Mouse (Mus musculus): ENCODE measurements around the gene Ms4a12. TPM values are rescaled to one million over a fixed set of nuclear protein-coding genes. Genes with fewer than 3 reads are reported as not detected.

Ms4a12 gene
- polyA plus RNA-seq, 1 experiment from 2014 or later = not detected

DNA sequence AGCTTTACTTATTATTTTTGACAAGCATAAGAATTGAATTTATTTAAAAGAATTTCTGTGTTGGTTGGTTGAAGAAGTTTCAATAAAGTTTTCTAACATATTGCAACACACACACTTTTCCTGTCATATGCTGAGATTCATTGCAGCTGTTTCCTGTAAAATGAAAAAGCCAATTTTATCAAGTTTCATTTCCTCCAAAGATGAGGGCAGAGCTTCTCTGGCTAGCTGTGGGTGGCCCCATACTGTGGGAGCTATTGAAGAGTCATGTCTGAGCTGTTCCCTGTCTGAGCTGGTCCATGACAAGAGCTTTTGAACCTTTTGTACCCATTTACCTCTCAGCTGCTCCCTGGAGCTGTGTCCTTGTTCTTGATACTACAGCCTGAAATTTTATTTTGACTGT lies 12.0 kb upstream of the Ms4a12 start:
- Histone ChIP-seq H3K4me2 (ENCODE audit: low read length) (no peak overlapping the region), H3K36me3 (ENCODE audit: control insufficient read depth, insufficient read depth, low read length) (no peaks in the 10 kb centered on the region), H3K9ac (ENCODE audit: low read depth, low read length) (no peak overlapping the region), H3K27me3 (ENCODE audit: control insufficient read depth, insufficient read depth, low read depth, low read length) (no peaks in the 10 kb centered on the region), H3K4me3 (ENCODE audit: low read depth, low read length) (no peak overlapping the region), H3K9me3 (replicated peaks; ENCODE audit: control insufficient read depth, low read length, poor library complexity, severe bottlenecking) (no peaks in the 10 kb centered on the region), H3K27ac (ENCODE audit: low read length) (no peak overlapping the region), H3K4me1 (ENCODE audit: control insufficient read depth, insufficient read depth, low read length) (no peaks in the 10 kb centered on the region)
- no peak; the same call in 1 of the 2 replicates for ATAC-seq

DNA sequence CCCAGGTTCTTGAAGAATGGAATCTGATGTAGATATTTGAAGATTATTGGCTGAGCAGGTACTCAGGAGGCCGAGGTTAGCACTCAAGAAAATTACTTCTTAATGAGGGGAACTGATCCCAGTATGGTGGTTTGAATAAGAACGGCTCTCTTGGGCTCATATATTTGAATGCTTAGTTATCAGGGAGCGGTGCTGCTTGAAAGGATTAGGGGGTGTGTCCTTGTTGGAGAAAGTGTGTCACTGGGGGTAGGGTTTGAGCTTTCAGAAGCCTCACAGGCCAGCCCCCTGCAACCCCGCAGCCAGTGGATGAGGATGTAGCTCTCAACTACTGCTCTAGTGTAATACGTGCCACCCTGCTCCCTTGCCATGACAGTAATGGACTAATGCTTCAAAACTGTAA lies 10.3 kb upstream of the Ms4a12 start:
- no peak overlapping the region for H3K9ac ChIP-seq (ENCODE audit: low read depth, low read length)
- no peak overlapping the region for H3K4me3 ChIP-seq (ENCODE audit: low read depth, low read length)
- 45% methylated on average over 5 of the region's 5 CpGs for WGBS

DNA sequence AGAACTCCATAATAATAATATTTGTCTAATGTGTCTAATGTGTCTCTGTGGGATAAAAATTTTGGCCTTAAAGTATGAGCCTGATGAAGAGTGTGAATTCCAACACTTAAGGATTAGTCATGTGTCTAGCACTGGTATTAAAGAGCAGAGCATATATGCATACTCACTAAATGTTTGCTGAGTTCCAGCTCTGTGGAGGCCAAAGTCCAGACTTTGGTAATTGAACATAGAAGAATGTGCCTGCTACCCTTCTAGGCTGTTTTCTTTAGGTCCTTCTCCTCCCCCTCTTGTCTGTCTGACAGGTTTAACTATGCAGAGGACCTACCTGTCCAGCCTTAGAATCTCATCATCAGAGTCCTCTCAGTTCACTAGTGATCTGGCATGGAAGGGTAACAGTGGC lies 3.6 kb upstream of the Ms4a12 start:
- H3K27ac ChIP-seq (ENCODE audit: low read length) = no peak overlapping the region
- H3K9me3 ChIP-seq (replicated peaks; ENCODE audit: control insufficient read depth, low read length, poor library complexity, severe bottlenecking) = no peaks in the 10 kb centered on the region
- H3K36me3 ChIP-seq (ENCODE audit: control insufficient read depth, insufficient read depth, low read length) = no peaks in the 10 kb centered on the region
- H3K27me3 ChIP-seq (ENCODE audit: control insufficient read depth, insufficient read depth, low read depth, low read length) = no peaks in the 10 kb centered on the region
- no peak overlapping the region for H3K4me2 ChIP-seq (ENCODE audit: low read length)
- ATAC-seq = no peak
- H3K4me1 ChIP-seq (ENCODE audit: control insufficient read depth, insufficient read depth, low read length) = no peaks in the 10 kb centered on the region
- no peak overlapping the region for H3K4me3 ChIP-seq (ENCODE audit: low read depth, low read length)
- no peak overlapping the region for H3K9ac ChIP-seq (ENCODE audit: low read depth, low read length)

More for the DNA sequence above, 10.3 kb upstream of the Ms4a12 start:
- Histone ChIP-seq H3K4me1 (ENCODE audit: control insufficient read depth, insufficient read depth, low read length) (no peaks in the 10 kb centered on the region), H3K27ac (ENCODE audit: low read length) (no peak overlapping the region), H3K4me2 (ENCODE audit: low read length) (no peak overlapping the region), H3K36me3 (ENCODE audit: control insufficient read depth, insufficient read depth, low read length) (no peaks in the 10 kb centered on the region), H3K27me3 (ENCODE audit: control insufficient read depth, insufficient read depth, low read depth, low read length) (no peaks in the 10 kb centered on the region), H3K9me3 (replicated peaks; ENCODE audit: control insufficient read depth, low read length, poor library complexity, severe bottlenecking) (no peaks in the 10 kb centered on the region)
- peak; percentile 48; the same call in 1 of the 2 replicates for ATAC-seq

DNA sequence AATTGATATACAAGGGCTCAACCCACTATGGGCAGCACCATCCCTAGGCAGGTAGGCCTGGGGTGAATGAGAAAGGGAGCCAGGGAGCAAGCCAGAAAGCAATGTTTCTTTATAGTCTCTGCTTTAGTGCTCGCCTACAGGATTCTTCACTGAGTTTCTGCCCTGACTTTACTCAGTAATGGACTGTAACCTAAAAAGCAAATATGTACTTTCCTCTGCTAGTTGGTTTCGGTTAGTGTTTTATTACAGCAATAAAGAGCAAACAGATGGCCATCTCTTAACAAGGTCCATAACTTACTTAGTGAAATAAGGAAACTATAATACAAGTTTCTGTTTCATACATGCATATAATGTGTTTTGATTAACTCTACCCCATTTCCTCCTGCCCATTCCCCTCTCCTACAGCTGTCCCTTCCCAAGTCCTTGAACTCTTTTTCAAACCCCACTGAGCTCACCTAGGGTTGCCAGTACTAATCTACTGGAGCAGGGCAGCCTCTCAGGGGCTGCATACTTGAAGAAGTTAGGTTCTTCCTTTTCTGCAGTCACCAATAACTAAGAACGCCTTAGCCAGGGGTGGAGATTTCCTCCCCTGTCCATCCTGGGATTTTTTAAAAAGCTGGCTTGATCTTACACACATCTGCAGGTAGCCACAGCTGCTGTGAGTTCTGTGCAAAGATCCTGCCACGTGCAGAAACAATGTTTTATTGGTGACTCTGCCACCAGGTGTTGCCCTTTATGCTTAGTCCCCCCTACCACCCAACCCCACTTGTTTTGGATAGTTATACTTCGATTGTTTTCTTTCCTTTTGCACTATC lies 2.9 kb upstream of the Ms4a12 start:
- no peak overlapping the region for H3K4me2 ChIP-seq (ENCODE audit: low read length)
- H3K4me3 ChIP-seq (ENCODE audit: low read depth, low read length) = no peak overlapping the region
- H3K4me1 ChIP-seq (ENCODE audit: control insufficient read depth, insufficient read depth, low read length) = no peaks in the 10 kb centered on the region
- no peak for ATAC-seq
- WGBS = 79% methylated on average over 5 of the region's 5 CpGs
- H3K27me3 ChIP-seq (ENCODE audit: control insufficient read depth, insufficient read depth, low read depth, low read length) = no peaks in the 10 kb centered on the region
- H3K36me3 ChIP-seq (ENCODE audit: control insufficient read depth, insufficient read depth, low read length) = no peaks in the 10 kb centered on the region
- no peak overlapping the region for H3K9ac ChIP-seq (ENCODE audit: low read depth, low read length)
- H3K27ac ChIP-seq (ENCODE audit: low read length) = no peak overlapping the region
- H3K9me3 ChIP-seq (replicated peaks; ENCODE audit: control insufficient read depth, low read length, poor library complexity, severe bottlenecking) = no peaks in the 10 kb centered on the region

DNA sequence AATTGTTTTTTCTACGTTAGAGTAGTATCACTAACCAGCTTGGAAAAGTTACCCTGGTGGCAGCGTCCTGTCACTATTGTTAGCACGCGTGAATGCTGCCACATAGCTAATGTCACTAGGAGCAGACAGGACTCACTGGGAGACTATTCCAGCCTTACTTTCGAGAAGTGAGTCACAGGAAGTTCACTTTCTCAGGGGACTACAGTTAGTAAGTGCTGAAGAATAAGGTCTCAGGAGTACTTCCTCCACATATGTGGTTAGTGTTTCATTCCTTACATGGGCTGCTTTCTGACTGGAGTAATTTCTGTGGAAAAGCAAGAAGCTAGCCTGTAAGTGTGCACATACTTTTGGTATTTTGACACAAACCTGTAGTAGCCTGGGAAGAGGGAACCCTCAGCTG lies 2.0 kb upstream of the Ms4a12 start:
- ATAC-seq = no peak
- no peak overlapping the region for H3K27ac ChIP-seq (ENCODE audit: low read length)
- no peak overlapping the region for H3K4me3 ChIP-seq (ENCODE audit: low read depth, low read length)
- no peak overlapping the region for H3K4me2 ChIP-seq (ENCODE audit: low read length)
- no peaks in the 10 kb centered on the region for H3K9me3 ChIP-seq (replicated peaks; ENCODE audit: control insufficient read depth, low read length, poor library complexity, severe bottlenecking)
- H3K9ac ChIP-seq (ENCODE audit: low read depth, low read length) = no peak overlapping the region
- H3K36me3 ChIP-seq (ENCODE audit: control insufficient read depth, insufficient read depth, low read length) = no peaks in the 10 kb centered on the region
- H3K27me3 ChIP-seq (ENCODE audit: control insufficient read depth, insufficient read depth, low read depth, low read length) = no peaks in the 10 kb centered on the region
- WGBS = 79% methylated on average over 5 of the region's 5 CpGs
- no peaks in the 10 kb centered on the region for H3K4me1 ChIP-seq (ENCODE audit: control insufficient read depth, insufficient read depth, low read length)

DNA sequence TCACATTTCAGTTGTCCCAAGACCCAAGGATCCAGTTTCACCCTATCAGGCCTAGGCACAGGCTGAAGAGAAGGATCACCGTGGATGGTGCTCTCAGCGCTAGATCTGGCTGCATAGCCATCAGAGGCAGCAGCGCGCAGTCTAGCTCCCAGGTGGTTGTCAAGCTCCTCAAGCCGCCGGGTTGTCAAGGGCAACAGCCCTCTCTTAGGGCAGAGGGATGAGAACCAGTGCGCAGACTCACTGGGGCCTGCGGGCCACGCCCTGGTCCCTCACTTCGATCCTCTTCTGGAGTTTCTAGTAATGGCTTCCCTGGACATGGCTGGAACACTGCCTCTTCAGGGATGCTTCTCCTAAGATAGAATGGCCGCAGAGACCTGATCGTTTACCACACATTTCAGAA lies 35.7 kb downstream of the Ms4a12 start, which contains the start of gene Ms4a13:
TSS of gene Ms4a13 (minus strand) at position 192 of the 400 bp plus-strand sequence.
- no peak within 1 kb of the TSS for H3K4me2 ChIP-seq (ENCODE audit: low read length)
- no peak within 1 kb of the TSS for H3K9ac ChIP-seq (ENCODE audit: low read depth, low read length)
- H3K9me3 ChIP-seq (replicated peaks; ENCODE audit: control insufficient read depth, low read length, poor library complexity, severe bottlenecking) = no peaks in the 10 kb centered on the region
- WGBS = 72% methylated on average over 12 of the region's 12 CpGs
- no peaks in the 10 kb centered on the region for H3K4me1 ChIP-seq (ENCODE audit: control insufficient read depth, insufficient read depth, low read length)
- H3K27ac ChIP-seq (ENCODE audit: low read length) = no peak within 1 kb of the TSS
- no peak for ATAC-seq
- no peak within 1 kb of the TSS for H3K4me3 ChIP-seq (ENCODE audit: low read depth, low read length)
- H3K27me3 ChIP-seq (ENCODE audit: control insufficient read depth, insufficient read depth, low read depth, low read length) = no peaks in the 10 kb centered on the region
- H3K36me3 ChIP-seq (ENCODE audit: control insufficient read depth, insufficient read depth, low read length) = no peaks in the 10 kb centered on the region

DNA sequence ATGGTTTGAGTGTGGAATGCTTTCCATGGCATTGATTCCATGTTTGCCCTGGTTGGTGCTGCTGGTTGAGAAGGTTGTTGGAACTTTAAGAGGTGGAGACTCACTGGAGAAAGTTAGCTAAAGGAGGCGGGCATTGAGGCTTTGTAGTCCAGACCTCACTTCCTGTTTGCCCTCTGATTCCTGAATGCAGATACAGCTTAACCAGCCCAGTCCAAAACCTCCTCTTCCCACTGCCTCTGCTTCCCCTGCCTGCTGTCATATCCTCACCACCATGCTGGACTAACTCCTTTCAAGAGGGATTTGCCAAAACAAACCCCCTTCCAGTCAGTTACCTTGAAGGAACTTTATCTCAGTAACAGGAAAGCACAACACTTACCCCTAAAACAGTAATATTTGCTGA lies 39.7 kb downstream of the Ms4a12 start:
- Histone ChIP-seq H3K9ac (ENCODE audit: low read depth, low read length) (no peak overlapping the region), H3K4me3 (ENCODE audit: low read depth, low read length) (no peak overlapping the region), H3K27ac (ENCODE audit: low read length) (no peak overlapping the region), H3K36me3 (ENCODE audit: control insufficient read depth, insufficient read depth, low read length) (no peaks in the 10 kb centered on the region), H3K4me1 (ENCODE audit: control insufficient read depth, insufficient read depth, low read length) (no peaks in the 10 kb centered on the region), H3K4me2 (ENCODE audit: low read length) (no peak overlapping the region), H3K27me3 (ENCODE audit: control insufficient read depth, insufficient read depth, low read depth, low read length) (no peaks in the 10 kb centered on the region), H3K9me3 (replicated peaks; ENCODE audit: control insufficient read depth, low read length, poor library complexity, severe bottlenecking) (no peaks in the 10 kb centered on the region)
- no peak for ATAC-seq
- WGBS = 83% methylated on average over 1 of the region's 1 CpGs

DNA sequence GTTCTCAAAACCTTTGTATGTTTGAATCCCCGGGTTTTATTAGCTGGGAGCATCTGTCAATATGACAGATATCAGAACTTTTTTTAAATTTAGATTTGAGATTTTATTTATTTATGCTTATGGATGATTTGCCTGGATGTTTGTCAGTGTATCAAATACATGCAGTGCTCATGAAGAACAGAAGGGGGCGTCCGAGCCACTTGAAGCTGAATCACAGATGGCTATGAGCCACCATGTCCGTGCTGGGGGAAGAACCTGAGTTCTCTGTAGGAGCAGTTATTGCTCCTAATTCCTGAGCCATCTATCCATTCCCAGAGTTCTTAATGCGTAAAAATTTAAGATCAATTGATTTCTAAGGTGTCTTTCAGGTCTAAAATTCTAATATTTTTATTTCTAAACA lies 48.1 kb downstream of the Ms4a12 start:
- Histone ChIP-seq H3K27me3 (ENCODE audit: control insufficient read depth, insufficient read depth, low read depth, low read length) (no peaks in the 10 kb centered on the region), H3K9me3 (replicated peaks; ENCODE audit: control insufficient read depth, low read length, poor library complexity, severe bottlenecking) (no peaks in the 10 kb centered on the region), H3K4me2 (ENCODE audit: low read length) (no peak overlapping the region), H3K27ac (ENCODE audit: low read length) (no peak overlapping the region), H3K9ac (ENCODE audit: low read depth, low read length) (no peak overlapping the region), H3K4me3 (ENCODE audit: low read depth, low read length) (no peak overlapping the region), H3K4me1 (ENCODE audit: control insufficient read depth, insufficient read depth, low read length) (no peaks in the 10 kb centered on the region), H3K36me3 (ENCODE audit: control insufficient read depth, insufficient read depth, low read length) (no peaks in the 10 kb centered on the region)
- no peak for ATAC-seq
- WGBS = 15% methylated on average over 5 of the region's 5 CpGs

DNA sequence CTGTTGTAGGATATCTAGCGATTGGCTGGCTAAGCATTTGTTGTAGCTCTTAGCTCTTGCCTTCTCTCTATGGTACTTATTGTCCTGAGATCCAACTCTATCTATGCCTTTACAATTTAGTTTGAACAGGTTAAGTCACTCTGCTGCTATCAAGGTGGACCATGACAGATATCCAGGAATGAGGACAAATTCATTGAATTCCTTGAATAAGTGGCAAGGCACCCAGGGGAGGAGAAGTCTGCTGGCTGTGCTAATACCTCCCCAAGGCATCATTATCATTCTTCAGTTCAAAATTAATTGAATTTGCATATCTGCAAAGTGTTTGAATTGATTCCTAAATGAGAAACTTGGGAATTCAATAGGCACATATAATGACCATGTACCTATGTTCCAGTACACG lies 54.8 kb downstream of the Ms4a12 start:
- no peaks in the 10 kb centered on the region for H3K9me3 ChIP-seq (replicated peaks; ENCODE audit: control insufficient read depth, low read length, poor library complexity, severe bottlenecking)
- no peak overlapping the region for H3K27ac ChIP-seq (ENCODE audit: low read length)
- H3K4me2 ChIP-seq (ENCODE audit: low read length) = no peak overlapping the region
- ATAC-seq = peak; percentile 48
- no peaks in the 10 kb centered on the region for H3K4me1 ChIP-seq (ENCODE audit: control insufficient read depth, insufficient read depth, low read length)
- H3K36me3 ChIP-seq (ENCODE audit: control insufficient read depth, insufficient read depth, low read length) = no peaks in the 10 kb centered on the region
- 53% methylated on average over 2 of the region's 2 CpGs for WGBS
- H3K4me3 ChIP-seq (ENCODE audit: low read depth, low read length) = no peak overlapping the region
- H3K27me3 ChIP-seq (ENCODE audit: control insufficient read depth, insufficient read depth, low read depth, low read length) = no peaks in the 10 kb centered on the region
- no peak overlapping the region for H3K9ac ChIP-seq (ENCODE audit: low read depth, low read length)
